Mouse (Mus musculus): Measurements from ENCODE around the gene Olfr478.
"Not testable (repeated sequence)": the region's sequence is repeated elsewhere in the genome, so short reads cannot be mapped to it uniquely, and the experiment has no call there.

The Olfr478 gene

GRCm38 (mm10) chr7:108033889-108034288 lies at the start of gene Olfr478:
TSS of gene Olfr478 (minus strand) at chr7:108033989.
- no peak for DNase-seq (ENCODE audit: low read depth)

DNA sequence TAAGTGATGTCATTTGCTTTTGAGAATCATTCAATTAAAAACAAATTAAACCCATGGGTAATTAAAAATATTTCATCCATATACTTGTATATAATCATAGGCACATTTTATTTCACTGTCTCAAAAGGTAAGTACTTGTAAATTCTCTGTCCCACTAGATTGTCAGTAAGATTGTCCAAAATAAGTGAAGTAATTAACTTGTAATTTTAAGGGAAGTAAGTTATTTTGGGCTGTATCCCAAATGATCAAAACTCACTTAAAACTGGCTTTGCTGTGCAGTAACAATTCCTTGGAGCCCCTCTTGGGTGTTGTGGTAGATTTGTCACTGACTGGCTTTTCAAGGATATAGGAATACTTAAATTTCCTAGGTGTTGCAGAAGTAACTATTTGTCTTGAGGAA lies 45.8 kb upstream of the Olfr478 start, which contains the start of gene Olfr481:
Gene Olfr481 (plus strand): TSS at position 301 of the 400 bp plus-strand sequence.
- no peak for DNase-seq (ENCODE audit: low read depth)

GRCm38 (mm10) chr7:108067246-108067645 lies 33.5 kb upstream of the Olfr478 start, which contains the start of gene Olfr480:
TSS of gene Olfr480 (minus strand) at chr7:108067346.
- no peak for DNase-seq (ENCODE audit: low read depth)

GRCm38 (mm10) chr7:108050393-108050792 lies 16.6 kb upstream of the Olfr478 start, which contains the start of gene Olfr479:
TSS of gene Olfr479 (plus strand) at chr7:108050693.
- DNase-seq (ENCODE audit: low read depth), result no peak

- DNase-seq (ENCODE audit: low read depth), result not testable (repeated sequence)
Measured at GRCm38 (mm10) chr7:108014256-108014655, 19.5 kb downstream of the Olfr478 start.

- DNase-seq (ENCODE audit: low read depth), result no peak
Measured at GRCm38 (mm10) chr7:107986393-107986792, 47.4 kb downstream of the Olfr478 start, which contains the start of gene Olfr477. TSS of gene Olfr477 (plus strand) at chr7:107986693.
